Comparison of ENCODE assay signal across 9 mouse cellular contexts in the genomic region with DNA sequence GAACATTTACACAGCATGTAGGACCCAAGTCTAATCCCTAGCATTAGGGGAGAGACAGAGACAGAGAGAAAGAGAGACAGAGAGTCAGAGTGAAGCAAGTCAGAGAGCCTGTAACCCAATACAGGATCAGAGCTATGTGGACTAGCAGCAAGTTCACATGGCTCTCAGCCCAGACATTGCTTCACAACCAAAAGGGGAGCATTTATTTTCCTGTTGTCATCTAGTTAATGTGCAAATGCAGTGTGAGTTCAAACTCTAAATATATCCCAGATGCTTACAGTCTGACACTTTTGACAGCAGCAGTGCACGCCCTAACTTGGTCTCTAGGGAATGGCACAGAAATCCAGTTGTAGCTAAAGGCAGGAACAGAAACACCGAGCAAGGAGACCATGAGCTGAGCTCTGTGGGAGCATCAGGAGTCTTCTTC. TPM values are rescaled to one million over a fixed set of nuclear protein-coding genes. Genes with fewer than 3 reads are reported as not detected.
DNase-seq lines count a peak whose midpoint lies in the region; ATAC-seq and TF ChIP-seq lines count a peak whose summit lies in the region.
"Had no signal": no experiment of that assay in that cellular context is flagged by ENCODE, and none has a peak within 500 bp of the region (broad histone marks: within the 10 kb centered on the region; RNA-seq: fewer than 3 reads in every experiment).

No protein-coding gene starts in this region.

- no peaks in the 10 kb centered on the region for H3K27me3 ChIP-seq in spleen, adult 2 months (ENCODE audit: control insufficient read depth, insufficient read depth, low read length)
- no peaks in the 10 kb centered on the region for H3K27me3 ChIP-seq in forebrain, embryonic 12.5 days

- intact Hi-C loops in gastrocnemius, postnatal 14 days (cut with DNase I; ENCODE audit: low total_unique reads) = no loop called here

- ATAC-seq in megakaryocyte progenitor cell, adult 5-6 weeks (replicated peaks; ENCODE audit: poor library complexity) = peak; percentile 47; the same call in 1 of the 2 replicates
- no peak for ATAC-seq in forebrain, embryonic 12.5 days (ENCODE audit: low FRiP score)
- no peak for ATAC-seq in megakaryocyte, adult 5-6 weeks (ENCODE audit: poor library complexity, severe bottlenecking)

- no peak overlapping the region for H3K9ac ChIP-seq in forebrain, embryonic 12.5 days

- WGBS in spleen, adult 2 months = 21% methylated on average over 2 of the region's 2 CpGs
- 82% methylated on average over 2 of the region's 2 CpGs for WGBS in forebrain, embryonic 12.5 days

- peak overlapping the region; percentile 78 for H3K27ac ChIP-seq in spleen, adult 2 months (ENCODE audit: insufficient read depth, low read length)
- H3K27ac ChIP-seq in forebrain, embryonic 12.5 days = no peak overlapping the region

- TF ChIP-seq CTCF in spleen, adult 2 months (IDR thresholded peaks at IDR 0.05; ENCODE audit: extremely low read depth, insufficient read depth, insufficient read length, insufficient replicate concordance) = no peak

- H3K4me1 ChIP-seq in spleen, adult 2 months (ENCODE audit: control insufficient read depth, insufficient read depth, insufficient read length) = peaks cover 21% of the 10 kb centered on the region
- H3K4me1 ChIP-seq in forebrain, embryonic 12.5 days = no peaks in the 10 kb centered on the region

- H3K4me2 ChIP-seq in forebrain, embryonic 12.5 days = no peak overlapping the region

- H3K4me3 ChIP-seq in spleen, adult 2 months (ENCODE audit: extremely low read depth, insufficient read depth, insufficient read length) = no peak overlapping the region
- H3K4me3 ChIP-seq in forebrain, embryonic 12.5 days (replicated peaks) = no peak overlapping the region

- DNase-seq in spleen, adult 2 months (ENCODE audit: low read depth in 1 of 2, low spot score in 2 of 2) = no peak
- DNase-seq in spleen, postnatal 4 days (ENCODE audit: low spot score in 2 of 2) = no peak
- peak; percentile 84 for DNase-seq in gastrocnemius, postnatal 14 days
- DNase-seq in kidney, adult 18-20 months = peak; percentile 53
- DNase-seq in embryo, embryonic 11 days = no peak

- no peak for TF ChIP-seq POLR2A in spleen, adult 2 months (IDR thresholded peaks at IDR 0.05; ENCODE audit: low read depth, low read length)

- no peaks in the 10 kb centered on the region for H3K9me3 ChIP-seq in forebrain, embryonic 12.5 days
- H3K9me3 ChIP-seq: G1E had no signal

- H3K36me3 ChIP-seq in spleen, adult 2 months (ENCODE audit: control insufficient read depth, insufficient read depth, low read length) = no peaks in the 10 kb centered on the region
- H3K36me3 ChIP-seq in forebrain, embryonic 12.5 days (replicated peaks) = no peaks in the 10 kb centered on the region
- H3K36me3 ChIP-seq: G1E had no signal

RNA-seq across cellular contexts. Expression of a gene that starts 8.6 kb away (rescaled TPM):
- polyA plus RNA-seq in spleen, adult 2 months (2012; rRNA removed) = 12.7 and 18.7 TPM in 2 replicates
- 100 to 1,000 TPM in 1 of 2 experiments, 10 to 100 TPM in 1; 94.8 to 113 TPM for total RNA-seq in gastrocnemius, postnatal 14 days (2021)
- total RNA-seq in megakaryocyte progenitor cell, adult 5-6 weeks (2015) = 148 and 151 TPM in 2 replicates
- total RNA-seq in megakaryocyte progenitor cell, adult 5-6 weeks (2017) = 371 and 490 TPM in 2 replicates
- 93.3 and 95.9 TPM in 2 replicates for polyA plus RNA-seq in forebrain, embryonic 12.5 days (2016; fragmentation: Nextera tagmentation; extraction: Ambion mirVana)
- 84.8 and 87.0 TPM in 2 replicates for total RNA-seq in megakaryocyte, adult 5-6 weeks (2015)
- 313 and 322 TPM in 2 replicates for total RNA-seq in megakaryocyte, adult 5-6 weeks (2017)

RNA-seq across cellular contexts. Expression of a gene that starts 15.6 kb away (rescaled TPM):
- polyA plus RNA-seq in spleen, adult 2 months (2012; rRNA removed) = 3.4 and 4.4 TPM in 2 replicates
- total RNA-seq in gastrocnemius, postnatal 14 days (2021) = 1 to 10 TPM; 7.4 to 8.7 TPM
- 25.6 and 30.9 TPM in 2 replicates for total RNA-seq in megakaryocyte progenitor cell, adult 5-6 weeks (2015)
- total RNA-seq in megakaryocyte progenitor cell, adult 5-6 weeks (2017) = 4.7 and 4.8 TPM in 2 replicates
- polyA plus RNA-seq in forebrain, embryonic 12.5 days (2016; fragmentation: Nextera tagmentation; extraction: Ambion mirVana) = 17.3 and 17.4 TPM in 2 replicates
- 14.2 and 19.0 TPM in 2 replicates for total RNA-seq in megakaryocyte, adult 5-6 weeks (2015)
- total RNA-seq in megakaryocyte, adult 5-6 weeks (2017) = 1.9 and 3.2 TPM in 2 replicates

RNA-seq across cellular contexts. Expression of a gene that starts 41.7 kb away (rescaled TPM):
- polyA plus RNA-seq in spleen, adult 2 months (2012; rRNA removed) = 7.9 and 8.9 TPM in 2 replicates
- total RNA-seq in gastrocnemius, postnatal 14 days (2021) = 10 to 100 TPM; 82.6 to 94.5 TPM
- 57.9 and 79.5 TPM in 2 replicates for total RNA-seq in megakaryocyte progenitor cell, adult 5-6 weeks (2015)
- total RNA-seq in megakaryocyte progenitor cell, adult 5-6 weeks (2017) = 42.2 and 49.6 TPM in 2 replicates
- 66.9 and 77.6 TPM in 2 replicates for polyA plus RNA-seq in forebrain, embryonic 12.5 days (2016; fragmentation: Nextera tagmentation; extraction: Ambion mirVana)
- total RNA-seq in megakaryocyte, adult 5-6 weeks (2015) = 59.1 and 62.0 TPM in 2 replicates
- total RNA-seq in megakaryocyte, adult 5-6 weeks (2017) = 38.3 and 38.4 TPM in 2 replicates

Comparison
In these comparisons a context has a peak if more than half of its experiments do, and no peak if none do; other contexts are left out.
1. DNase-seq: peak in gastrocnemius, postnatal 14 days (single experiment) and kidney, adult 18-20 months (single experiment); none in spleen, adult 2 months (0 of 2), spleen, postnatal 4 days (0 of 2) and embryo, embryonic 11 days (single experiment).